19 mouse cellular contexts compared by ENCODE assay signal in the genomic region with DNA sequence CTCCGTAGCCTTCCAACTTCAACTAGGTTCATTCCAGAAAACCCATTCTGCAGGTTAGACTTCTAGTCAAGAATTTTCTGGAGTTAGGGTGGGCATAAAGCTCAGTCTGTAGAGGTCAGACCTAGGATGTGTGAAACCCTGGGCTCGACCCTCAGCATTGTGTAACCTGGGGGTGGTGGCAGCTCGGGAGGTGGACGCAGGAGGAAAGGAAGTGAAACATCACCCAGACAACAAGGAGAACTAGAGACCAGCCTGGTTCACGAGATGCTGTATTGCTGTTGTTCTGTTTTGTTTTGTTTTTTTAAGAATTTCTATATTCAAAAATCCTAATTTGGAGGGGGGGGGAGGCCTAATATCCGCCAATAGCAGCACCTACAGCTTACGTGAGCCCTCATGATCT. TPM values are rescaled to one million over a fixed set of nuclear protein-coding genes. Genes with fewer than 3 reads are reported as not detected.
DNase-seq lines count a peak whose midpoint lies in the region; ATAC-seq and TF ChIP-seq lines count a peak whose summit lies in the region.
"Had no signal": no experiment of that assay in that cellular context is flagged by ENCODE, and none has a peak within 500 bp of the region (broad histone marks: within the 10 kb centered on the region; RNA-seq: fewer than 3 reads in every experiment).

No protein-coding gene starts in this region.

- intact Hi-C loops in heart, postnatal 10 days (cut with DNase I): no loop called here
- intact Hi-C loops in left cerebral cortex, adult 2 months (cut with DNase I): loop anchor here (10.0 kb wide), 1 partner anchor 444 kb away; no protein-coding TSS in a partner anchor

- no peaks in the 10 kb centered on the region for H3K36me3 ChIP-seq in heart, embryonic 13.5 days
- H3K36me3 ChIP-seq in lung, embryonic 15.5 days: no peaks in the 10 kb centered on the region
- H3K36me3 ChIP-seq: kidney, embryonic 15.5 days; liver, embryonic 12.5 days had no signal

- no peak overlapping the region for H3K9ac ChIP-seq in heart, embryonic 13.5 days
- H3K9ac ChIP-seq in lung, embryonic 15.5 days: no peak overlapping the region
- H3K9ac ChIP-seq: forebrain, embryonic 13.5 days; kidney, embryonic 15.5 days; liver, embryonic 12.5 days had no signal

- TF ChIP-seq CTCF in lung, adult 2 months (IDR thresholded peaks at IDR 0.05; ENCODE audit: insufficient read depth, low read length): no peak
- TF ChIP-seq CTCF in embryonic fibroblast, embryonic 13.5 days (IDR thresholded peaks at IDR 0.05; ENCODE audit: borderline replicate concordance, insufficient read depth, low read length): no peak
- TF ChIP-seq CTCF in left cerebral cortex, adult 2 months (IDR thresholded peaks at IDR 0.05): no peak

- H3K4me1 ChIP-seq in heart, embryonic 13.5 days: peaks cover 70% of the 10 kb centered on the region
- H3K4me1 ChIP-seq in lung, embryonic 15.5 days: peaks cover 64% of the 10 kb centered on the region
- H3K4me1 ChIP-seq in lung, adult 2 months (ENCODE audit: control insufficient read depth, insufficient read depth, low read length): no peaks in the 10 kb centered on the region
- peaks cover 15% of the 10 kb centered on the region for H3K4me1 ChIP-seq in embryonic fibroblast, embryonic 13.5 days (ENCODE audit: control insufficient read depth, insufficient read depth, low read length)

- ATAC-seq in heart, embryonic 13.5 days (ENCODE audit: extremely low read depth, insufficient number of reproducible peaks, low FRiP score, low TSS enrichment): no peak
- no peak for ATAC-seq in lung, embryonic 15.5 days (ENCODE audit: borderline replicate concordance, extremely low read depth, low FRiP score, low TSS enrichment)
- peak; percentile 46; the same call in 1 of the 2 replicates for ATAC-seq in megakaryocyte, adult 5-6 weeks (ENCODE audit: poor library complexity, severe bottlenecking)
- ATAC-seq: forebrain, embryonic 13.5 days had no signal

- peak overlapping the region; percentile 51 for H3K27ac ChIP-seq in heart, embryonic 13.5 days (replicated peaks)
- H3K27ac ChIP-seq in lung, embryonic 15.5 days: peak overlapping the region; percentile 81; the same call in 1 of the 2 replicates
- 0 out of 2 replicates have a peak overlapping the region, but pooled peaks have one; percentile 55 for H3K27ac ChIP-seq in embryonic fibroblast, embryonic 13.5 days (ENCODE audit: insufficient read depth, low read length)
- H3K27ac ChIP-seq in left cerebral cortex, adult 2 months: no peak overlapping the region
- H3K27ac ChIP-seq: forebrain, embryonic 13.5 days had no signal

- H3K4me3 ChIP-seq in heart, embryonic 13.5 days: no peak overlapping the region
- H3K4me3 ChIP-seq in lung, embryonic 15.5 days: no peak overlapping the region
- no peak overlapping the region for H3K4me3 ChIP-seq in lung, adult 2 months (replicated peaks; ENCODE audit: extremely low read depth, low read depth, low read length)
- no peak overlapping the region for H3K4me3 ChIP-seq in embryonic fibroblast, embryonic 13.5 days (ENCODE audit: insufficient read depth, low read length)
- H3K4me3 ChIP-seq in left cerebral cortex, adult 2 months: no peak overlapping the region
- H3K4me3 ChIP-seq: erythroblast, embryonic 14.5 days; forebrain, embryonic 13.5 days; kidney, embryonic 15.5 days; liver, embryonic 12.5 days had no signal

- no peaks in the 10 kb centered on the region for H3K9me3 ChIP-seq in heart, embryonic 13.5 days
- no peaks in the 10 kb centered on the region for H3K9me3 ChIP-seq in lung, embryonic 15.5 days
- H3K9me3 ChIP-seq: forebrain, embryonic 13.5 days; kidney, embryonic 15.5 days; liver, embryonic 12.5 days had no signal

- no peak overlapping the region for H3K4me2 ChIP-seq in heart, embryonic 13.5 days
- no peak overlapping the region for H3K4me2 ChIP-seq in lung, embryonic 15.5 days
- H3K4me2 ChIP-seq: forebrain, embryonic 13.5 days had no signal

- WGBS in heart, embryonic 13.5 days: 65% methylated on average over 7 of the region's 7 CpGs
- 62% methylated on average over 7 of the region's 7 CpGs for WGBS in lung, embryonic 15.5 days
- WGBS in lung, adult 2 months: 68% methylated on average over 7 of the region's 7 CpGs

- H3K27me3 ChIP-seq in heart, embryonic 13.5 days (replicated peaks): peaks cover 3% of the 10 kb centered on the region
- peaks cover 2% of the 10 kb centered on the region; the same call in 1 of the 2 replicates for H3K27me3 ChIP-seq in lung, embryonic 15.5 days
- H3K27me3 ChIP-seq: CH12.LX had no signal

- TF ChIP-seq POLR2A in lung, adult 2 months (IDR thresholded peaks at IDR 0.05; ENCODE audit: borderline replicate concordance, extremely low read depth, low read depth, low read length): no peak
- no peak for TF ChIP-seq POLR2A in embryonic fibroblast, embryonic 13.5 days (IDR thresholded peaks at IDR 0.05; ENCODE audit: low read depth, low read length)

- DNase-seq in heart, postnatal 10 days: no peak
- no peak for DNase-seq in lung, adult 2 months
- DNase-seq in cerebellum, postnatal 25 days: no peak
- no peak for DNase-seq in left cerebral cortex, adult 2 months (ENCODE audit: extremely low spot score in 1 of 2, low spot score in 2 of 2)
- DNase-seq: layer of hippocampus, postnatal 36 days; right cerebral cortex, postnatal 14 days; thymus, postnatal 14 days had no signal

RNA-seq across cellular contexts. Expression of gene Dlk1, which starts 54.1 kb away (rescaled TPM):
- polyA plus RNA-seq in heart, embryonic 13.5 days (2015; fragmentation: Nextera tagmentation; extraction: Ambion mirVana): 103 and 130 TPM in 2 replicates
- 10 to 100 TPM; 17.2 to 17.7 TPM for total RNA-seq in heart, postnatal 10 days (2021)
- 525 and 559 TPM in 2 replicates for polyA plus RNA-seq in lung, embryonic 15.5 days (2015; fragmentation: Nextera tagmentation; extraction: Ambion mirVana)
- polyA plus RNA-seq in lung, adult 2 months (2012; rRNA removed): 0.42 and 0.44 TPM in 2 replicates
- 242 and 410 TPM in 2 replicates for polyA plus RNA-seq in embryonic fibroblast, embryonic 13.5 days (2011; ENCODE audit: insufficient read length, low read depth, missing spikeins)
- total RNA-seq in megakaryocyte, adult 5-6 weeks (2015): not detected in 2 replicates
- not detected in 2 replicates for total RNA-seq in megakaryocyte, adult 5-6 weeks (2017)
- 1 to 10 TPM; 4.7 to 8.5 TPM for total RNA-seq in left cerebral cortex, adult 2 months (2021)
- total RNA-seq: CH12.LX; hematopoietic stem cell, adult 5-6 weeks; MEL; neutrophil, adult 5-6 weeks had no signal

Comparison
In these comparisons a context has a peak if more than half of its experiments do, and no peak if none do; other contexts are left out.
1. RNA of gene Dlk1, which starts 54.1 kb away (polyA plus RNA-seq): 525 to 559 TPM in lung, embryonic 15.5 days, 242 to 410 TPM in embryonic fibroblast, embryonic 13.5 days and 103 to 130 TPM in heart, embryonic 13.5 days; 0.42 to 0.44 TPM in lung, adult 2 months; every median in the first group is over 10 times any median in the second.